Mouse (Mus musculus): ENCODE results near the gene Arhgef10l. TPM values are rescaled to one million over a fixed set of nuclear protein-coding genes. Genes with fewer than 3 reads are reported as not detected.
A peak's percentile ranks its signal among the peaks of the same experiment; 100 is the strongest.

Arhgef10l gene
- total and polyA plus RNA-seq, 3 experiments = 10.2 to 26.0 TPM; not detected in 1

- DNase-seq (ENCODE audit: low read depth, low spot score) = peak; percentile 72
- TF ChIP-seq MYC (IDR thresholded peaks at IDR 0.05; ENCODE audit: low read depth, low read length) (peak; percentile 9; the same call in 1 of the 2 replicates), POLR2A (IDR thresholded peaks at IDR 0.05; ENCODE audit: control insufficient read depth in 1 of 2, insufficient read depth in 1 of 2, low read depth in 1 of 2, low read length in 2 of 2, poor library complexity in 1 of 2) (peak; percentile 29 to 56; a peak in 1 of 4 replicates), UBTF (IDR thresholded peaks at IDR 0.05; ENCODE audit: borderline replicate concordance, insufficient read depth, low read depth, low read length) (no peak), MXI1 (IDR thresholded peaks at IDR 0.05; ENCODE audit: low read depth, low read length) (0 out of 2 replicates have a peak, but pooled peaks have one; percentile 19)
- Histone ChIP-seq H3K27me3 (ENCODE audit: control insufficient read depth in 1 of 2, insufficient read depth in 2 of 2, low read length in 2 of 2) (no peaks in the 10 kb centered on the region), H3K36me3 (ENCODE audit: control insufficient read depth in 1 of 2, insufficient read depth in 2 of 2, low read length in 2 of 2) (peaks cover 0 to 8% of the 10 kb centered on the region in 2 experiments; a peak in 2 of 4 replicates), H3K79me2 (ENCODE audit: control insufficient read depth, insufficient read depth, low read length, poor library complexity) (peaks cover 9% of the 10 kb centered on the region), H3K9ac (ENCODE audit: control insufficient read depth, low read depth, low read length, poor library complexity, severe bottlenecking) (peak overlapping the region; percentile 83), H3K4me3 (ENCODE audit: control insufficient read depth in 1 of 2, insufficient read depth in 1 of 2, low read depth in 2 of 2, low read length in 2 of 2) (peak overlapping the region; percentile 70 to 74), H3K27ac (ENCODE audit: control insufficient read depth, low read depth, low read length) (peak overlapping the region; percentile 92), H3K9me3 (replicated peaks; ENCODE audit: insufficient read depth, low read length) (no peaks in the 10 kb centered on the region), H3K4me1 (ENCODE audit: control insufficient read depth in 1 of 2, insufficient read depth in 2 of 2, low read length in 2 of 2) (peaks cover 9 to 40% of the 10 kb centered on the region in 2 experiments)
Observed at GRCm38 (mm10) chr4:140581730-140582389, 84.0 kb downstream of the Arhgef10l start.

DNA sequence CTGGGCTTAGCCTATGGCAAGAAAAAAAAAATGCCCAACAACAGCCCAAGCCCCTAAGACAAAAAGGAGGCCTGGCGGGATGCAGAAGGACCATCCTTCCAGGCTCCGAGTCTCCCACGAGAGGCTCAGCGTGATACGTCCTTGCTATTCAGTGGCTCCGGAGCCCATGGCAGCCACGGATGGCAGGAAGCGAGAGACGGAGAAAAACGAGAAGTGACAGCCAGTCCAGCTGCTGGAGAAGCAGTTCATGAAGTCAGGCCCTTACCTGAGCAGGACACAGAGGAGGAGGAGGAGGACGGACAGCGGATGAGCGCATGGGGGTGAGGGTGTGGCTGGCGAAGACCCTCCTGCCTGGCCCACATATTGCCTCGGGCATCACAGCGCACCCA lies 84.5 kb downstream of the Arhgef10l start:
- H3K9ac ChIP-seq (ENCODE audit: control insufficient read depth, low read depth, low read length, poor library complexity, severe bottlenecking) = peak overlapping the region; percentile 83
- peak overlapping the region; percentile 92 for H3K27ac ChIP-seq (ENCODE audit: control insufficient read depth, low read depth, low read length)
- peak; percentile 67 for DNase-seq (ENCODE audit: low read depth, low spot score)
- H3K36me3 ChIP-seq (ENCODE audit: control insufficient read depth in 1 of 2, insufficient read depth in 2 of 2, low read length in 2 of 2) = peaks cover 0 to 5% of the 10 kb centered on the region in 2 experiments; a peak in 2 of 4 replicates
- TF ChIP-seq ETS1 (IDR thresholded peaks at IDR 0.05; ENCODE audit: low read depth, low read length) (no peak), TBP (IDR thresholded peaks at IDR 0.05; ENCODE audit: low read depth, low read length) (no peak), GATA1 (IDR thresholded peaks at IDR 0.05; ENCODE audit: low read depth, low read length) (no peak), RAD21 (IDR thresholded peaks at IDR 0.05; ENCODE audit: low read depth, low read length) (no peak), ELF1 (IDR thresholded peaks at IDR 0.05; ENCODE audit: low read depth, low read length) (no peak), RCOR1 (IDR thresholded peaks at IDR 0.05; ENCODE audit: low read depth, low read length) (no peak), MXI1 (IDR thresholded peaks at IDR 0.05; ENCODE audit: low read depth, low read length) (no peak), HCFC1 (IDR thresholded peaks at IDR 0.05; ENCODE audit: low read depth, low read length) (no peak), USF1 (IDR thresholded peaks at IDR 0.05; ENCODE audit: low read depth, low read length) (no peak), E2F4 (IDR thresholded peaks at IDR 0.05; ENCODE audit: borderline replicate concordance, low read depth, low read length) (no peak), MYC (IDR thresholded peaks at IDR 0.05; ENCODE audit: low read depth, low read length) (no peak), CHD2 (IDR thresholded peaks at IDR 0.05; ENCODE audit: low read length) (no peak), UBTF (IDR thresholded peaks at IDR 0.05; ENCODE audit: borderline replicate concordance, insufficient read depth, low read depth, low read length) (no peak), NELFE (IDR thresholded peaks at IDR 0.05; ENCODE audit: low read depth, low read length) (no peak)
- no peaks in the 10 kb centered on the region for H3K9me3 ChIP-seq (replicated peaks; ENCODE audit: insufficient read depth, low read length)
- H3K4me3 ChIP-seq (ENCODE audit: control insufficient read depth in 1 of 2, insufficient read depth in 1 of 2, low read depth in 2 of 2, low read length in 2 of 2) = peak overlapping the region; percentile 70 to 74
- H3K79me2 ChIP-seq (ENCODE audit: control insufficient read depth, insufficient read depth, low read length, poor library complexity) = peaks cover 9% of the 10 kb centered on the region
- H3K27me3 ChIP-seq (ENCODE audit: control insufficient read depth in 1 of 2, insufficient read depth in 2 of 2, low read length in 2 of 2) = no peaks in the 10 kb centered on the region
- H3K4me1 ChIP-seq (ENCODE audit: control insufficient read depth in 1 of 2, insufficient read depth in 2 of 2, low read length in 2 of 2) = peaks cover 6 to 35% of the 10 kb centered on the region in 2 experiments
